Mouse (Mus musculus) embryonic fibroblast, embryonic 13.5 days (primary cell): ENCODE results near the gene Nr1h4.

Experiments used
- CTCF ChIP-seq: IDR thresholded peaks from 2 replicates; pipeline ENCODE4 v1.5.1; 2011; ENCODE audit warnings: mild to moderate bottlenecking, control low read depth, low read length, moderate library complexity, borderline replicate concordance; ENCODE audit not compliant: insufficient read depth
- POLR2A ChIP-seq: IDR thresholded peaks from 2 replicates; pipeline ENCODE4 v1.6.1; 2011; ENCODE audit warnings: low read depth, mild to moderate bottlenecking, control low read depth, low read length, moderate library complexity

DNA sequence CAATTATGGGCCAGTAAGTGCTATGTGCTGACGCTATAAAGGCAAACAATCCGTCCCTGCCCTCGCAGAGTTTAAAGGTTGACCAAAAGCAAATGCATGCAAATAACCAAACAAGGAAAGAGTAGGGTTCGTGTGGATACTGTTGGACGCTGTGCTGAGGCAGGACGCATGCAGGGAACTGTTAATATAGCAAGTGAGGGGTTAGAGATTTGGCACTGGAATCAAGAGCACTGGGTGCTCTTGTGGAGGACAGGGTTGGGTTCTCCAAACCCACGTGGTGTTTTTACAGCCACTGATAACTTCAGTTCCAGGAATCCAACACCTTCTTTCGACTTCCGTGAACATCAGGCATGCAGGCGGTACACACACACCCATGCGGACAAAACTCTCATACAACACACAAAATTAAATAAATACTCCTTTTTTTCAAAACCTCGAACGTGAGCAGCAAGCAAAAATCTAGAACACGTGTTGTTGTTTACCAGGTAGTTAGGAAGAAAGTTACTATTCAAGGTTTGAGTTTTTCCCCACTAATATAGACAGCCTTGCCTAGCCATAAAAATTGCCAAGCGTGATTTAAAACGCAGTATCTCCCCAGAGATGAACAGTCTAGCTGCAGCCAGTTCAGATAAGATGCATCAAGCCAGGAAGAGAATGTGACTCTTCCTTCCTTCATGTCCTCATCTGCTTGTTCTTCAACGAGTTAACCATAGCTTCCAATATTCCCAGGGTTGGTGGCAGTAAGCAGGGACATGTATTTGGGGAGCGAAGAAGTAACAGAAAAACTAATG is 49.4 kb downstream of the Nr1h4 start:
- TF ChIP-seq CTCF: no peak
- no peak for TF ChIP-seq POLR2A
